Mouse (Mus musculus) lung, embryonic 16.5 days (tissue): Measurements from ENCODE around the gene Akr1c13. TPM values are rescaled to one million over a fixed set of nuclear protein-coding genes. Genes with fewer than 3 reads are reported as not detected.

ENCODE experiments used
- ATAC-seq: fragments of 200-750 bp; cut with Nextera tagmentation; 2 replicates; pipeline ENCODE4 v1.8.0; 2017; ENCODE audit warnings: low read depth, mild to moderate bottlenecking, moderate library complexity
- H3K27ac ChIP-seq: fragments of 300-500 bp; sonication (generic); 2 replicates; pipeline ENCODE4 v1.5.1; 2014; ENCODE audit warnings: mild to moderate bottlenecking, control low read depth, low read length
- H3K27me3 ChIP-seq: fragments of 300-500 bp; sonication (generic); 2 replicates; pipeline ENCODE4 v1.6.1; 2014; ENCODE audit warnings: low read depth, low read length, mixed read lengths; ENCODE audit not compliant: control insufficient read depth, insufficient read depth
- H3K36me3 ChIP-seq: fragments of 300-500 bp; sonication (generic); 2 replicates; pipeline ENCODE4 v1.6.1; 2014; ENCODE audit warnings: low read length; ENCODE audit not compliant: control insufficient read depth, insufficient read depth
- H3K4me1 ChIP-seq: fragments of 300-500 bp; sonication (generic); replicated peaks from 2 replicates; pipeline ENCODE4 v1.6.1; 2014; ENCODE audit warnings: low read length, mixed read lengths; ENCODE audit not compliant: control insufficient read depth, insufficient read depth
- H3K4me2 ChIP-seq: fragments of 300-500 bp; sonication (generic); 2 replicates; pipeline ENCODE4 v1.6.1; 2014; ENCODE audit warnings: low read depth, low read length, control low read depth
- H3K4me3 ChIP-seq: fragments of 300-500 bp; sonication (generic); 2 replicates; pipeline ENCODE4 v1.5.1; 2014; ENCODE audit warnings: mild to moderate bottlenecking, low read length, control low read depth
- H3K9ac ChIP-seq: fragments of 300-500 bp; sonication (generic); 2 replicates; pipeline ENCODE4 v1.6.1; 2014; ENCODE audit warnings: low read length, control low read depth
- H3K9me3 ChIP-seq: fragments of 300-500 bp; sonication (generic); 2 replicates; pipeline ENCODE4 v1.6.1; 2016; ENCODE audit warnings: low read length; ENCODE audit not compliant: control insufficient read depth
- WGBS: fragments of 180-500 bp; shearing (Covaris S2); extraction: QIAGEN DNeasy Blood & Tissue Kit; methylation state at CpG from one replicate; pipeline ENCODE4 v1.1.7; 2014; 5-methylcytosine and 5-hydroxymethylcytosine counted together
- polyA plus RNA-seq: library from polyadenylated mRNA; unstranded; fragments of >200 nt; fragmentation: Nextera tagmentation; extraction: Ambion mirVana; gene quantifications from 2 replicates; pipeline ENCODE4 v1.2.1, GENCODE M21; 2015

Akr1c13 gene
- polyA plus RNA-seq, 1 experiment from 2014 or later: 7.8 TPM

DNA sequence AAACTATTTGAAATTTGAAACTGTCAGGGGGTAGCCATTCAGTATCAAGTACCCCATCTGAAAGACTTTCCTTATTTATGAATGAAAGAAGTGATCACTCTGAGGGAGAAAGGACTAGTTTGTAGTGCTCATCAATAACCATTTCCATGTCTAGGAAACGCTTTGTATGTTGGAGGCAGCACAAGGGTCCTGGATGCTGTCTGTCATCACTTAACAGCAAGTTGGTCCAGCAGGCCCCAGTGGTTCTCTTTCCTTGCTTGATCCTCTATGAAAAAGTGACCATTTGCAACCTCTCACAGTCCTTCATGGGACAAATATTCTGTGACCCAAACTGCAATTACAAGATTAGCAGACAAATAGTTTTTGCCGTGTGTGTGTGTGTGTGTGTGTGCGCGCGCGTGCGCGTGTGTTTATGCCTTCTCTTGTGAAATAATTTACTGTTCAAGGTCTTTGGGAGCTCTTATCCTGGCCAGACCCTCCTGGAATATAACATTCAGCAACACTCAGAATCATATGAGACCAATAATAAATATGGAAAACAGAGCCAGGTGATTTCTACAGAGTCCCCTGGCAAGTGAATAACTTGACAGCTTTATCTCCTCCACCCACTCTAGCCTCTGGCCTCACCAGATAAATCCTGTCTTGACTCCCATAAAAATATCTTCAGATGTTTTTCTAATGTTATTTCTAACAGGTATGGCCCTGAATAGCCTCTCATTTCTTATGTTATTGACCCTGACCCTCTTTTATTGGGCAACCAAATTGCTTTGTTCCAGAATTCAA lies 40.1 kb downstream of the Akr1c13 start:
- Histone ChIP-seq H3K4me1 (no peaks in the 10 kb centered on the region), H3K9me3 (no peaks in the 10 kb centered on the region), H3K9ac (no peak overlapping the region), H3K4me2 (no peak overlapping the region), H3K4me3 (no peak overlapping the region), H3K36me3 (no peaks in the 10 kb centered on the region), H3K27ac (no peak overlapping the region), H3K27me3 (no peaks in the 10 kb centered on the region)
- 76% methylated on average over 8 of the region's 8 CpGs for WGBS
- 0 out of 2 replicates have a peak, but pooled peaks have one; percentile 31 for ATAC-seq

DNA sequence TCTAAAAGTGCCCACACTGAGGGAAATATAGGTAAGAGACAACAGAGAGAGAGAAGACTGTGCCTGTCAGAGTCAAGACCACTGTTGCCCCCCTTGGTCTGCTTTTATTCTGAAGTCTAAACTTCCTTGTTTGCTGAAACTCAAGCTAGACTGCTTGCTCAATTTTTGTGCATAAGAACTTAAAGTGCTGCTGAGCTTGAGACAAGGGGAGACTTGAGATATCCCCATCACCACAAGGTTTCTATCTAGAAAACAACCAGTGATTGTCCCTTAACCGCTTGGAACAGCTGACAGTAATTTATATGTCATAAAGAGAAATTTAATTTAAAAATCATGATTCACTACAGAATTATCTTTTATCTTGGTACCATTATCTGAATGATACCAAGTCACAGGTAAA lies 42.2 kb downstream of the Akr1c13 start:
- peak; percentile 24; the same call in 1 of the 2 replicates for ATAC-seq

DNA sequence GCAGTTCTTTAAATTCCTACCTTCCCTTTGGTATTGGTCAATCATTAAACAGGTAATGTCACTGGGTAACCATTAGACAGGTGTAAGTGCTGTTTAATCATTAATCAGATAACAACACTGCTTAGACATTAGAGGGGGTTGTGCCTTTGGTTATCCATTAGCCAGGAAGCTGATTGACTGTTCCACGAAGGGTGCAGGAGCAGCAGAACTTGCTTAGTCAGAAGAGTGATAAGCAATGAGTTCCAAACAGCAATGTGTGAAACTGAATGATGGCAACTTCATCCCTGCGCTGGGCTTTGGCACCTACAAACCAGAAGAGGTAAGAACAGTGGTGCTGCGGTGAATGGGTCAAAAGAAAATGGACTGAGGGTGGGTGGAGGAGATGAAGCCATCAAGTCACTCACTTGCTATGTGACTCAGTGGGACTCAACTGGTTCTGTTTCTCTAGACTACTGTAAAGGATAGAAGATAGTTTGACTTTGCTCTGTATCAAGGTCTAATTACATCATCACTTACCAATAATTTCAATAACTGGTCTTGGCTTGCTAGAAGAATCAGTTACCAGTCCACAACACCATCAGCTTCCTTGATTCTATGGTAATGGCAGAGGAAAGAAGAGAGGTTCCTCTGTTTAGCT lies 42.7 kb downstream of the Akr1c13 start:
- 0 out of 2 replicates have a peak overlapping the region, but pooled peaks have one; percentile 3 for H3K27ac ChIP-seq
- H3K9me3 ChIP-seq: no peaks in the 10 kb centered on the region
- H3K9ac ChIP-seq: no peak overlapping the region
- H3K4me1 ChIP-seq: no peaks in the 10 kb centered on the region
- 38% methylated on average over 3 of the region's 3 CpGs for WGBS
- no peak overlapping the region for H3K4me3 ChIP-seq
- peak; percentile 91 for ATAC-seq
- H3K27me3 ChIP-seq: no peaks in the 10 kb centered on the region
- no peaks in the 10 kb centered on the region for H3K36me3 ChIP-seq
- peak overlapping the region; percentile 8; the same call in 1 of the 2 replicates for H3K4me2 ChIP-seq

More for the DNA sequence above, 42.2 kb downstream of the Akr1c13 start:
- Histone ChIP-seq H3K4me2 (no peak overlapping the region), H3K9ac (no peak overlapping the region), H3K36me3 (no peaks in the 10 kb centered on the region), H3K4me3 (no peak overlapping the region), H3K9me3 (no peaks in the 10 kb centered on the region), H3K27ac (0 out of 2 replicates have a peak overlapping the region, but pooled peaks have one; percentile 20), H3K27me3 (no peaks in the 10 kb centered on the region), H3K4me1 (no peaks in the 10 kb centered on the region)
- WGBS: 42% methylated on average over 1 of the region's 1 CpGs

DNA sequence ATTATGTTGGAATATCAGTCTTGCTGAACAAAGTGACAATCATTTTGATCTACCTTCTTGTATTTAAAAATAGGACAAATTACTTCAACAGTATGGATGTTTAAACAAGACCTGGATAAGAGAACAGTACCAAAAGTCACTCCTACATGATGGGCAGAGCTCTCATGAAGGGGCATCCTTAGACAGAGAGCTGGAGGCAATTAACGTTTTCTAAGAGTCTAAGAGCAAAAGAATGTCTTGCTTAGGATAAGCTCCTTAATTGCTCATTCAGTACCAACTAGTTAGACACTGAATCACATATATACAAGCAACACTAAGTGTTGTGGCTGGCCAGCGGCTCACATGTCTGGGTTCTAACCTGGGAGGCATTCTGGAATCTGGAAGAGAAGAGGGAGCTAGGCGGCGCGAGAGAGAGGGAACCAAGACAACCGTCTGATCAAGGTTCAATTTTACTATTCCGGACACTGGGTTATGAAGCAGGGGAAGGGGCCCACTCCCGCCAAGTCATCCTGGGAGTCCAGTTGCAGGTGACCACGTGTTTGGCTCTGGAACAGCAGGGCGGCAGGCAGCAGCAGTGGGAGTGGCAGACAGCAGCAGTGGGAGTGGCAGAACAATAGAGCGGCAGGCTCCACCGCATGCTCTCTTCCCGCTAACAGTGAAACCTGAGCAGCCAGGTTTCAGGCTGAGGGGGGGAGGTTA lies 54.1 kb downstream of the Akr1c13 start:
- H3K27me3 ChIP-seq: no peaks in the 10 kb centered on the region
- no peaks in the 10 kb centered on the region for H3K4me1 ChIP-seq
- ATAC-seq: peak; percentile 86
- no peak overlapping the region for H3K27ac ChIP-seq
- 2% methylated on average over 13 of the region's 13 CpGs for WGBS
- H3K36me3 ChIP-seq: no peaks in the 10 kb centered on the region
- peak overlapping the region; percentile 35 for H3K4me3 ChIP-seq
- peak overlapping the region; percentile 55 for H3K4me2 ChIP-seq
- peak overlapping the region; percentile 47; the same call in 1 of the 2 replicates for H3K9ac ChIP-seq
- no peaks in the 10 kb centered on the region for H3K9me3 ChIP-seq

DNA sequence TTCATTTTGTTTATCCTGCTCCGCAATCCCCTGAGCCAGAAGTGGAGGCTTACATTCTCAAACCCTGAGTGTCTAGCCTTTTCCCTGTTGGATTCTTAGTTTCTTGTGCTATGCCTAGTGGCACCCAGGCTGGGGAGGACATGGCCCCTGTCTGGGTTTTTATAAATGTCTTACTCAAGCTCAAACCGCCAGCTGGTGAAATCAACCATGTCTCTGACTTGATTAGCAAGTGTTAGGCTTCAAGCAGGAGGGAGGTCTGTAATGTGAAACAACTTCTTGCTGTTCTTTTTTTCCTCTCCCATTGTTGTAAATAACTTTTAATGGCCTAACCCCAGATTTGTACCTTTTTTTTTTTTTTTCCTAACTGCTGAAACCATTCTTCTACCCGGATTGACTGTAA lies 58.4 kb downstream of the Akr1c13 start:
- Histone ChIP-seq H3K9ac (no peak overlapping the region), H3K36me3 (no peaks in the 10 kb centered on the region), H3K4me1 (no peaks in the 10 kb centered on the region), H3K27me3 (no peaks in the 10 kb centered on the region), H3K9me3 (no peaks in the 10 kb centered on the region), H3K4me3 (no peak overlapping the region), H3K4me2 (no peak overlapping the region), H3K27ac (no peak overlapping the region)
- ATAC-seq: no peak
- 76% methylated on average over 3 of the region's 3 CpGs for WGBS

Other genes with a start within 250 kb of the Akr1c13 start
- not detected in 2 replicates for gene Ucn3, start 245.8 kb upstream of the Akr1c13 start, polyA plus RNA-seq
- gene Akr1c14, start 142.1 kb upstream of the Akr1c13 start, polyA plus RNA-seq: 4.9 and 7.7 TPM in 2 replicates
- gene Akr1c18, start 40.5 kb upstream of the Akr1c13 start, polyA plus RNA-seq: 3.0 and 3.3 TPM in 2 replicates
- gene Akr1c19, start 37.5 kb downstream of the Akr1c13 start, polyA plus RNA-seq: 9.8 and 13.3 TPM in 2 replicates
- gene Akr1c12, start 88.3 kb downstream of the Akr1c13 start, polyA plus RNA-seq: 1.2 and 2.5 TPM in 2 replicates
- gene Akr1c6, start 243.2 kb downstream of the Akr1c13 start, polyA plus RNA-seq: 0.15 TPM in 1 of 2 replicates, not detected in the other